Mouse (Mus musculus) CH12.LX (cell line): ENCODE measurements at regions not wholly inside any gene's neighbourhood (a gene's known extent, or its start where the extent isn't known, plus 50 kb on each side); places are given as distances from the start of the nearest gene placed in this dataset.

Experiments used
- DNase-seq: peaks from one replicate; pipeline ENCODE4 v3.0.0-alpha.2; 2013; ENCODE audit errors: extremely low read depth
- H3K27ac ChIP-seq: 2 replicates; pipeline ENCODE4 v1.5.1; 2012; ENCODE audit warnings: low read depth, mild to moderate bottlenecking, control low read depth, moderate library complexity; ENCODE audit not compliant: insufficient read depth
- H3K27me3 ChIP-seq: replicated peaks from 2 replicates; pipeline ENCODE3; 2012; ENCODE audit warnings: inconsistent platforms
- H3K36me3 ChIP-seq, 2 experiments: replicated peaks in 1 of 2; 2 replicates each; pipeline versions ENCODE3 to v1.6.1; 2012; ENCODE audit warnings: inconsistent platforms in 1 of 2, low read length in 1 of 2, mild to moderate bottlenecking in 1 of 2, mixed read lengths in 1 of 2, moderate library complexity in 1 of 2; ENCODE audit not compliant: control insufficient read depth in 1 of 2, insufficient read depth in 1 of 2
- H3K4me1 ChIP-seq, 2 experiments: 2 replicates each; pipeline ENCODE4 v1.6.1; 2012; ENCODE audit warnings: inconsistent platforms in 1 of 2, moderate library complexity in 1 of 2; ENCODE audit not compliant: insufficient read depth in 2 of 2, control insufficient read depth in 1 of 2
- H3K4me2 ChIP-seq: 2 replicates; pipeline ENCODE4 v1.6.1; 2012; ENCODE audit warnings: low read depth, mild to moderate bottlenecking, control low read depth; ENCODE audit not compliant: poor library complexity, insufficient read depth, severe bottlenecking
- H3K4me3 ChIP-seq, 3 experiments: fragments of 150-350 bp in 1 of 3; sonication (generic) in 1 of 3; replicated peaks in 1 of 3; 2 replicates each; pipeline versions ENCODE3 to v1.5.1; 2011 to 2012; ENCODE audit warnings: low read depth in 2 of 3, low read length in 2 of 3, mild to moderate bottlenecking in 2 of 3, moderate library complexity in 2 of 3, control low read depth in 1 of 3, improper control_type of control experiment in 1 of 3, inconsistent platforms in 1 of 3, mixed read lengths in 1 of 3; ENCODE audit not compliant: poor library complexity in 1 of 3
- H3K79me2 ChIP-seq: replicated peaks from 2 replicates; pipeline ENCODE4 v1.6.1; 2012; ENCODE audit warnings: mild to moderate bottlenecking, moderate library complexity; ENCODE audit not compliant: control insufficient read depth, poor library complexity, insufficient read depth, severe bottlenecking; ENCODE audit errors: extremely low read depth
- H3K9ac ChIP-seq: 2 replicates; pipeline ENCODE4 v1.6.1; 2012; ENCODE audit warnings: low read depth, mild to moderate bottlenecking, control low read depth, moderate library complexity; ENCODE audit not compliant: insufficient read depth
- H3K9me3 ChIP-seq: replicated peaks from 2 replicates; pipeline ENCODE3; 2012; ENCODE audit warnings: low read length, inconsistent platforms, mixed read lengths
- CHD1 ChIP-seq: IDR thresholded peaks from 2 replicates; pipeline ENCODE4 v1.6.1; 2012; ENCODE audit warnings: low read depth, low read length, improper control_type of control experiment, inconsistent platforms
- CHD2 ChIP-seq: IDR thresholded peaks from 2 replicates; pipeline ENCODE4 v1.6.1; 2011; ENCODE audit warnings: low read length, improper control_type of control experiment
- EP300 ChIP-seq: IDR thresholded peaks from 2 replicates; pipeline ENCODE4 v1.6.1; 2011; ENCODE audit warnings: low read length, improper control_type of control experiment
- GABPA ChIP-seq: IDR thresholded peaks from 2 replicates; pipeline ENCODE4 v1.6.1; 2012; ENCODE audit warnings: low read depth, low read length, improper control_type of control experiment, inconsistent platforms; ENCODE audit not compliant: insufficient replicate concordance
- IRF4 ChIP-seq: IDR thresholded peaks from 2 replicates; pipeline ENCODE4 v1.6.1; 2014; ENCODE audit warnings: low read depth, mild to moderate bottlenecking, inconsistent platforms, low read length, improper control_type of control experiment
- KAT2A ChIP-seq: IDR thresholded peaks from 2 replicates; pipeline ENCODE4 v1.6.1; 2012; ENCODE audit warnings: low read length, improper control_type of control experiment, inconsistent platforms; ENCODE audit not compliant: insufficient replicate concordance
- MAZ ChIP-seq: IDR thresholded peaks from 2 replicates; pipeline ENCODE4 v1.6.1; 2012; ENCODE audit warnings: low read depth, mild to moderate bottlenecking, inconsistent platforms, low read length, improper control_type of control experiment, moderate library complexity
- MXI1 ChIP-seq: IDR thresholded peaks from 2 replicates; pipeline ENCODE4 v1.6.1; 2011; ENCODE audit warnings: mild to moderate bottlenecking, low read depth, low read length, improper control_type of control experiment
- NELFE ChIP-seq: IDR thresholded peaks from 2 replicates; pipeline ENCODE4 v1.6.1; 2011; ENCODE audit warnings: low read depth, low read length, improper control_type of control experiment
- RCOR1 ChIP-seq: conservative IDR thresholded peaks from 2 replicates; pipeline ENCODE4 v1.6.1; 2012; ENCODE audit warnings: low read depth, mild to moderate bottlenecking, inconsistent platforms, low read length, improper control_type of control experiment
- SMC3 ChIP-seq: IDR thresholded peaks from 2 replicates; pipeline ENCODE4 v1.6.1; 2011; ENCODE audit warnings: low read depth, low read length, improper control_type of control experiment
- TCF12 ChIP-seq: IDR thresholded peaks from 2 replicates; pipeline ENCODE4 v1.6.1; 2014; ENCODE audit warnings: low read depth, mild to moderate bottlenecking, inconsistent platforms, low read length, improper control_type of control experiment
- UBTF ChIP-seq: IDR thresholded peaks from 2 replicates; pipeline ENCODE4 v1.6.1; 2012; ENCODE audit warnings: low read depth, mild to moderate bottlenecking, inconsistent platforms, low read length, improper control_type of control experiment, moderate library complexity
- USF2 ChIP-seq: conservative IDR thresholded peaks from 2 replicates; pipeline ENCODE4 v1.6.1; 2011; ENCODE audit warnings: low read depth, low read length, improper control_type of control experiment
- ZC3H11A ChIP-seq: IDR thresholded peaks from 2 replicates; pipeline ENCODE4 v1.6.1; 2012; ENCODE audit warnings: low read depth, mild to moderate bottlenecking, inconsistent platforms, low read length, improper control_type of control experiment
- ZKSCAN1 ChIP-seq: IDR thresholded peaks from 2 replicates; pipeline ENCODE4 v1.6.1; 2012; ENCODE audit warnings: low read depth, inconsistent platforms, low read length, improper control_type of control experiment, borderline replicate concordance
- ZNF384 ChIP-seq: IDR thresholded peaks from 2 replicates; pipeline ENCODE4 v1.6.1; 2012; ENCODE audit warnings: low read depth, low read length, improper control_type of control experiment, inconsistent platforms
- dilution Hi-C: fragments of 300-500 bp; cut with MboI; formaldehyde crosslinking; loops from 2 replicates; pipeline ENCODE4 v1.14.3; 2020; ENCODE audit warnings: low sequenced_read_pairs; ENCODE audit not compliant: extremely low pct_unique_long_range_greater_than_20kb, extremely low pct_ligation_motif_present
- in situ Hi-C: fragments of 300-500 bp; cut with MboI; formaldehyde crosslinking; loops from 3 replicates; pipeline ENCODE4 v1.14.3; 2019; ENCODE audit warnings: low sequenced_read_pairs, low pct_ligation_motif_present, low pct_unique_long_range_greater_than_20kb, mixed read lengths

GRCm38 (mm10) chr17:93260366-93261205 is 61.8 kb downstream of the Adcyap1 start:
- Histone ChIP-seq H3K79me2 (no peaks in the 10 kb centered on the region), H3K27ac (no peak overlapping the region), H3K36me3 (no peaks in the 10 kb centered on the region), H3K4me1 (no peaks in the 10 kb centered on the region), H3K9me3 (peaks cover 29% of the 10 kb centered on the region), H3K9ac (no peak overlapping the region), H3K4me2 (no peak overlapping the region), H3K4me3 (no peak overlapping the region), H3K27me3 (no peaks in the 10 kb centered on the region)
- dilution Hi-C loops = no loop called here
- no peak for DNase-seq
- in situ Hi-C loops = no loop called here
- TF ChIP-seq ZNF384 = no peak
- no peak for TF ChIP-seq EP300
- TF ChIP-seq CHD1 = no peak
- TF ChIP-seq MAZ = no peak
- no peak for TF ChIP-seq RCOR1
- no peak for TF ChIP-seq KAT2A
- TF ChIP-seq TCF12 = no peak
- no peak for TF ChIP-seq USF2
- TF ChIP-seq UBTF = no peak
- TF ChIP-seq CHD2 = no peak
- no peak for TF ChIP-seq GABPA
- TF ChIP-seq, all 38 proteins: peak for 0

GRCm38 (mm10) chr17:93261206-93261504 is 62.3 kb downstream of the Adcyap1 start:
- Histone ChIP-seq H3K4me3 (no peak overlapping the region), H3K9ac (no peak overlapping the region), H3K4me2 (no peak overlapping the region), H3K36me3 (no peaks in the 10 kb centered on the region), H3K4me1 (no peaks in the 10 kb centered on the region), H3K27me3 (no peaks in the 10 kb centered on the region), H3K9me3 (peaks cover 28% of the 10 kb centered on the region), H3K27ac (no peak overlapping the region), H3K79me2 (no peaks in the 10 kb centered on the region)
- dilution Hi-C loops = no loop called here
- TF ChIP-seq RCOR1 (no peak), NELFE (no peak), UBTF (no peak), ZKSCAN1 (no peak), ZC3H11A (no peak), MXI1 (no peak), IRF4 (no peak), SMC3 (no peak)
- in situ Hi-C loops = no loop called here
- no peak for DNase-seq
